In genomic region chr5:137877860-137878259, GRCm38 (mm10) we compare ENCODE assay signal across 9 mouse cellular contexts. TPM values are rescaled to one million over a fixed set of nuclear protein-coding genes. Genes with fewer than 3 reads are reported as not detected.
DNase-seq lines count a peak whose midpoint lies in the region; TF ChIP-seq lines count a peak whose summit lies in the region.
"Had no signal": no experiment of that assay in that cellular context is flagged by ENCODE, and none has a peak within 500 bp of the region (broad histone marks: within the 10 kb centered on the region; RNA-seq: fewer than 3 reads in every experiment).

No protein-coding gene starts in this region.

- no peaks in the 10 kb centered on the region for H3K4me1 ChIP-seq in midbrain, embryonic 10.5 days
- H3K4me1 ChIP-seq: liver, embryonic 13.5 days had no signal

- no peak overlapping the region for H3K27ac ChIP-seq in layer of hippocampus, adult 2 months
- H3K27ac ChIP-seq in midbrain, embryonic 10.5 days (replicated peaks), result no peak overlapping the region
- H3K27ac ChIP-seq: liver, embryonic 13.5 days had no signal

- no peaks in the 10 kb centered on the region for H3K36me3 ChIP-seq in midbrain, embryonic 10.5 days
- H3K36me3 ChIP-seq: liver, embryonic 13.5 days had no signal

- TF ChIP-seq CTCF in layer of hippocampus, adult 2 months (conservative IDR thresholded peaks at IDR 0.05), result peak; percentile 72

- H3K9me3 ChIP-seq in midbrain, embryonic 10.5 days (replicated peaks), result no peaks in the 10 kb centered on the region
- H3K9me3 ChIP-seq: liver, embryonic 13.5 days had no signal

- WGBS in midbrain, embryonic 10.5 days, result 61% methylated on average over 2 of the region's 2 CpGs

- H3K4me3 ChIP-seq in layer of hippocampus, adult 2 months, result no peak overlapping the region
- H3K4me3 ChIP-seq in midbrain, embryonic 10.5 days, result no peak overlapping the region
- H3K4me3 ChIP-seq: liver, embryonic 13.5 days had no signal

- no peaks in the 10 kb centered on the region for H3K27me3 ChIP-seq in midbrain, embryonic 10.5 days (ENCODE audit: low read depth, poor library complexity, severe bottlenecking)
- H3K27me3 ChIP-seq: liver, embryonic 13.5 days had no signal

- DNase-seq in adrenal gland, adult 2 months, result peak; percentile 17
- DNase-seq in adrenal gland, postnatal 4 days (ENCODE audit: low spot score in 2 of 2), result no peak
- peak; percentile 4 to 15 for DNase-seq in layer of hippocampus, adult 2 months (ENCODE audit: low spot score in 2 of 2)
- no peak for DNase-seq in layer of hippocampus, postnatal 36 days
- DNase-seq in ES-CJ7 (ENCODE audit: low read depth, low spot score), result peak; percentile 44
- DNase-seq in heart, postnatal 4 days, result peak; percentile 56
- DNase-seq in thymus, postnatal 14 days, result peak; percentile 45
- DNase-seq in midbrain, embryonic 10.5 days (ENCODE audit: low spot score), result no peak
- DNase-seq: liver, embryonic 13.5 days had no signal

RNA-seq across cellular contexts. Expression of gene Pilrb2, which starts 6.2 kb away (rescaled TPM):
- 1 to 10 TPM in 1 of 2 experiments, under 1 TPM in 1; 0.81 to 1.8 TPM for total RNA-seq in adrenal gland, adult 2 months (2021)
- 1.1 and 3.8 TPM in 2 replicates for polyA plus RNA-seq in adrenal gland, adult 2 months (2012; rRNA removed)
- total RNA-seq in adrenal gland, postnatal 4 days (2021), result 1 to 10 TPM; 2.8 to 3.4 TPM
- total RNA-seq in layer of hippocampus, adult 2 months (2021), result not detected
- total RNA-seq in layer of hippocampus, postnatal 36 days (2021), result not detected
- total RNA-seq in heart, postnatal 4 days (2021), result 1 to 10 TPM in 1 of 2 experiments, not detected in 1; 1.0 TPM
- not detected in 2 replicates for polyA plus RNA-seq in midbrain, embryonic 10.5 days (2016; fragmentation: Nextera tagmentation; extraction: Ambion mirVana)

RNA-seq across cellular contexts. Expression of gene Pilrb1, which starts 20.0 kb away (rescaled TPM):
- total RNA-seq in adrenal gland, adult 2 months (2021), result 1 to 10 TPM; 1.5 TPM
- polyA plus RNA-seq in adrenal gland, adult 2 months (2012; rRNA removed), result 0.69 and 1.3 TPM in 2 replicates
- 1 to 10 TPM; 2.9 to 3.6 TPM for total RNA-seq in adrenal gland, postnatal 4 days (2021)
- not detected for total RNA-seq in layer of hippocampus, adult 2 months (2021)
- total RNA-seq in layer of hippocampus, postnatal 36 days (2021), result not detected
- total RNA-seq in heart, postnatal 4 days (2021), result under 1 TPM in 1 of 2 experiments, not detected in 1; 0.38 TPM
- polyA plus RNA-seq in midbrain, embryonic 10.5 days (2016; fragmentation: Nextera tagmentation; extraction: Ambion mirVana), result not detected in 2 replicates

RNA-seq across cellular contexts. Expression of gene Pilra, which starts 41.8 kb away (rescaled TPM):
- total RNA-seq in adrenal gland, adult 2 months (2021), result 1 to 10 TPM; 1.8 to 4.7 TPM
- polyA plus RNA-seq in adrenal gland, adult 2 months (2012; rRNA removed), result 2.0 and 2.5 TPM in 2 replicates
- 1 to 10 TPM; 3.1 to 5.5 TPM for total RNA-seq in adrenal gland, postnatal 4 days (2021)
- 1 to 10 TPM in 1 of 2 experiments, under 1 TPM in 1; 0.54 to 1.1 TPM for total RNA-seq in layer of hippocampus, adult 2 months (2021)
- total RNA-seq in layer of hippocampus, postnatal 36 days (2021), result 1 to 10 TPM in 1 of 2 experiments, under 1 TPM in 1; 0.67 to 1.3 TPM
- total RNA-seq in heart, postnatal 4 days (2021), result 1 to 10 TPM in 1 of 2 experiments, under 1 TPM in 1; 0.71 to 2.4 TPM
- polyA plus RNA-seq in midbrain, embryonic 10.5 days (2016; fragmentation: Nextera tagmentation; extraction: Ambion mirVana), result 0.19 and 1.1 TPM in 2 replicates

RNA-seq across cellular contexts. Expression of gene Cyp3a13, which starts 43.6 kb away (rescaled TPM):
- under 1 TPM in 1 of 2 experiments, not detected in 1; 0.58 TPM for total RNA-seq in adrenal gland, adult 2 months (2021)
- not detected in 2 replicates for polyA plus RNA-seq in adrenal gland, adult 2 months (2012; rRNA removed)
- total RNA-seq in adrenal gland, postnatal 4 days (2021), result 1 to 10 TPM in 1 of 2 experiments, under 1 TPM in 1; 0.17 to 3.0 TPM
- total RNA-seq in layer of hippocampus, adult 2 months (2021), result under 1 TPM; 0.22 to 0.23 TPM
- under 1 TPM in 1 of 2 experiments, not detected in 1; 0.25 TPM for total RNA-seq in layer of hippocampus, postnatal 36 days (2021)
- under 1 TPM; 0.09 to 0.17 TPM for total RNA-seq in heart, postnatal 4 days (2021)
- polyA plus RNA-seq in midbrain, embryonic 10.5 days (2016; fragmentation: Nextera tagmentation; extraction: Ambion mirVana), result not detected in 2 replicates

Comparison
In these comparisons a context has a peak if more than half of its experiments do, and no peak if none do; other contexts are left out.
1. DNase-seq: peak in adrenal gland, adult 2 months (single experiment), layer of hippocampus, adult 2 months (2 of 2), ES-CJ7 (single experiment), heart, postnatal 4 days (single experiment) and thymus, postnatal 14 days (single experiment); none in adrenal gland, postnatal 4 days (0 of 2), layer of hippocampus, postnatal 36 days (0 of 2) and midbrain, embryonic 10.5 days (single experiment).